Mouse (Mus musculus): ENCODE data around the gene Tpt1. TPM values are rescaled to one million over a fixed set of nuclear protein-coding genes. Genes with fewer than 3 reads are reported as not detected.

Gene Tpt1
- total RNA-seq, 2 experiments from 2014 or later, result 2,758 to 2,912 TPM

DNA sequence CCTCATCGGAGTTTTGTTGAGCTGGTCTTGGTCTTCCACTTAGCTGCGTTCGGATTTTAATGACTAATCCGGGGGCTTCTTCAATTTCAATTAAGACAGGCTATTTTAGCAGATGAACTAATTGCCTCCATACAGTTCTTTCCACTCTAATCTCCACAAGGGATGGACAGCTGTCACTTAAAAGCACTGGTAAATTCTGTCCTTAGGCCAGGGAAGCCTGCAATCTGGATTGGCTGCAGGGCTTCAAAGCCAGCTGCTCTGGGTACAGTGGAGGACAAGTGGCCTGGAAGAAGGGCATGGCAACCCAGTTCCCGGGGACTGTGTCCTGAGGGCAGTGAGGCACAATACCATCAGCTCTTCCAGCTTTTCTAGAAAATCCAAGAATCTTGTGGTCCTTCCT, 26.2 kb downstream of the Tpt1 start:
- no peak for DNase-seq (ENCODE audit: low spot score in 2 of 2)

DNA sequence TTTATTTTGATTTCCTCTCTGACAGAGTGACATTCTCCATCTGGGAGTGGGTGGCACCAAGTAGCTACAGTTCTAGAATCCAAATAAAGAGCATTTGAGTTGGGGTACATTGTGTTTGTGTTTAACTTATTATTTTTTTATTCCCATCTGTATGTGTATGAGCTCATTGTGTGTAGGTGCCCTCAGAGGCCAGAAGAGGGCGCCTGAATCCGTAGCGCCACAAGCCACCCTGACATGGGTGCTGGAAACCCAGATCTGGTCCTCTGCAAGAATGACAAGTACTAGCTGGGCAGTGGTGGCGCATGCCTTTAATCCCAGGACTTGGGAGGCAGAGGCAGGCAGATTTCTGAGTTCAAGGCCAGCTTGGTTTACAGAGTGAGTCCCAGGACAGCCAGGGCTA, 26.9 kb downstream of the Tpt1 start:
- no peak for DNase-seq (ENCODE audit: low spot score in 2 of 2)

DNA sequence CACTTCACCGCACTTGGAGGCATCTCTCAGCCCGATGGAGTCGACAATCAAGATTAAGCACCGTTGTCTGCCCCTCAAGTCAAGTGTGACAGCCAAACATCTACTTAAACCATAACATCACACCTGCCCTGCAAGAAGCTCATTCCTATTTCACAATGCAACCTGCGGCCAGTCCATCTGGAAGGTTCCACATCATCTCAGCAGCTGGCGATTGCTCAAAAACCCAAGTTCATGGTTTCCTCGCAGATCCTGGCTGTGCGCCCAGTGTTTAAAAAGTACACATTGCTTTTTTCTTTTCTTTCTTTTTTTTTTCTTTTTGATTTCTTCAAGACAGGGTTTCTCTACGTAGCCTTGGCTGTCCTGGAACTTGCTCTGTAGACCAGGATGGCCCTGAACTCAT, 28.7 kb downstream of the Tpt1 start:
- peak in 1 of 2 experiments; percentile 31 for DNase-seq (ENCODE audit: low spot score in 2 of 2)

DNA sequence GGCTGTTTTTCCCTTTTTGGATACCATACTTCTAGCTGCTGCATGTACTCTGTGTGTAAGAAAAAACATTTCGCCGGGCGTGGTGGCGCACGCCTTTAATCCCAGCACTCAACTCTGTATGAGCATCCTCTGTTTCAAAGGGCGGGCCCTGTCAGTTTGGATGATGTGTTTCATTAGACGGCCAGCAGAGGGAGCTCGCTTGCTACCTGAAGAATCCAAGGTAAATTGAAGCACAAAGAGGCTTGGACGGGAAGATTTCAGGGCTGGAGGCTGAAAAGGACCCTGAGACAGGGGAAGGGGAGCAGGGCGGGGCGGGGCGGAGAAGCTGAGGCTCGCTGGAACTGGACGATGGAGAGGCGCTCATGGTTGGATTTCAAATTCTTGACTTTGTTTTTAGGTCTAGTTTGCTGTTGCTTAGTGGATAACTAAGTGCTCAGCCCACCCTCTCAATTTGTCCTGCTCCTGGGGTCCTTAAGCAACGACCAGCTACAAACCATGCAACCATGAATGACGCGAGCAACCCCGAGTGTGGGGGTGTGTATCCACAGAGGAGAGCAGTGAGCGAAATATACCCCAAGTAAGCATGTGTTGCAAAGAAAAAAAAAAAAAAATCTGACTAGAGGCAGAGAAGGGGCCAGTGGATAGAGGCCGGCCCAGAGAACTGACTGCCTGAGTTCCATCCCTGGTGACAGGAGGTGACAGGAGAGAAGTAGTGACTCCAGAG, 31.6 kb downstream of the Tpt1 start:
- DNase-seq (ENCODE audit: low spot score in 2 of 2), result peak; percentile 78 to 79

DNA sequence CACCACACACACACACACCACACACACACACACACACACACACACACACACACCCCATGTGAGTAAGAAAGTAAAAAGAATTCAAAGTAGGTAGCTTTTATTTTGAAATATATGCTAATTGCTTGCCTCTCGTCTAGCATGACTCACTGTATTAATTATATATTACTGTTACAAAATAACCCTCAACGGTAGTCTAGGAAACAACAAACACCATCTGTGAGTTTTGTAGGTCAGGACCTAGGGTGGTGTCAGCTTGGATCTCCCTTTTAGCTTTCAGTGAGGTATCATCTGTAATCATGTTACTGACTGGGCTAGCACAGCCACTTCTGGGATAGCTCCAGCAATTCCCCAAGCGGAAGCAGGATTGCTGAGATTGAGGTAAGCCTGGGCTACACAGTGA, 32.4 kb downstream of the Tpt1 start:
- DNase-seq (ENCODE audit: low spot score in 2 of 2), result no peak

DNA sequence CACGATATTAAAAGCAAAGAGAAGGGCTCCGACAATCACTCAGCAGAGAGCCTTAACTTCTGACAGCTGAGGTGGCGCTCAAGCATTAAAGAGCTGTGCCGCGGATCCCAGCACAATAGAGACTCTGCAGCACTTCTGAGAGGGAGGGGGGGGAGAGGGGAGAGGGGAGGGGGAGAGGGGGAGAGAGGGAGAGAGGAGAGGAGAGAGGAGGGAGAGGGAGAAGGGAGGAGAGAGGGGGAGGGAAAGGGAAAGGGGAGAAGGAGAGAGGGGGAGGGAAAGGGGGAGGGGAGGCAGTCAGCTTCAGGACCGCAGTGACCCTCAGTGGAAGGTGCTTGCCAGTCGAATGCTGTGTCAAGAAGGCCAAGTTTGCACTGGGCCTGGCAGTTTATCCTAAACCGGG, 34.1 kb downstream of the Tpt1 start:
- no peak for DNase-seq (ENCODE audit: low spot score in 2 of 2)

DNA sequence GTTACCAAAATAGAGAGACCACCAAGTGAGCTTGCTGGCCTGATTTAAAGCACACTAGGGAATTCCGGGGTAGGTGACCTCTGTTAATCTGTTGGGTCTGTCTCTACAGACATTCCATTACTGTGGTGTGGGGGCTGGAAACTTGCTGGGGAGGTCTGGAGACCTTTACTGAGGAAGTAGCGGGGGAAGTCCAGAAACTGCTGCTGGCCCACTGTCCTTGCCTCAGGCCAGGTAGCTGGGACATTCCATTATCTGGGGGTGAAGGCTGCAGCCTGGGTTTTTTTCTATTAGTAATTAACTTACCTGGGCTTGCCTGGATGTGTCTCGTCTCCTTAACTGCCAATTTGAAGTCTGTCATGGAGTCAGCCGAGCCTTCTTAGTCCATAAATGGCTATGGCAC, 37.0 kb downstream of the Tpt1 start:
- no peak for DNase-seq (ENCODE audit: low spot score in 2 of 2)

DNA sequence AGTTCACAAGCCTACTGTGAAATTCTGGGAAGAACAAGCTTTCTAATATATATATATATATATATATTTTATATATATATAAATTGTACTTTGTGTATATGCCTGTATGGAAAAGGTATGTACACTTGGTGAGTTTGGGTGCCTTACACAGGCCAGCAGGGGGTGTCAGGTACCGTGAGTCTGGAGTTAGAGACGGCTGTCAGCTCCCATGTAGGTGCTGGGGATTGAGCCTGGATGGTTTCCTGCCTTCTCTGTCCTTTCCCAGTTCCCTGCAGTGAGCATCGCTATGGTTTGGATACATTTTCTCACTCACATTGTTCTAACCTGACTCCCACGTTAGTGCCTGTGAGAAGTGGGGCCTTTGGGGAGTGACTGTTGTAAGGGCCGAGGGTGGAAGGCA, 38.4 kb downstream of the Tpt1 start:
- DNase-seq (ENCODE audit: low spot score in 2 of 2), result no peak

DNA sequence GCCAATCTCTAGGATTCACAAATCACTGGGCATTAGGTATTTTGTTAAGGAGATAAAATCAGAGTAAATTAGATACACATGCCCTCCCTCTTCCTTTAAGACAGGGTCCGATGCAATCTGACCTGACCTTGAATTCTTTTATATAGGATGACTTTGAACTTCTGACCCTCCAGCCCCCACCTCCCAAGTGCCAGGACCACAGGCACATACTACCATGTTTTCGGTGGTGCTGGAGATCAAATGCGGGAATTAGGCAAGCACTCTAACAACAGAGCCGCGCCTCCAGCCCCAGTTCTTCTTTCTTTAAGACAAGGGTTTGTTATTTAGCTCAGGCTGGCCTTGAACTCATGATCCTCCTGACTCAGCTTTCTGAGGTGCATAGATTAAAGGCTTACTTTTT, 39.0 kb downstream of the Tpt1 start:
- DNase-seq (ENCODE audit: low spot score in 2 of 2), result no peak

DNA sequence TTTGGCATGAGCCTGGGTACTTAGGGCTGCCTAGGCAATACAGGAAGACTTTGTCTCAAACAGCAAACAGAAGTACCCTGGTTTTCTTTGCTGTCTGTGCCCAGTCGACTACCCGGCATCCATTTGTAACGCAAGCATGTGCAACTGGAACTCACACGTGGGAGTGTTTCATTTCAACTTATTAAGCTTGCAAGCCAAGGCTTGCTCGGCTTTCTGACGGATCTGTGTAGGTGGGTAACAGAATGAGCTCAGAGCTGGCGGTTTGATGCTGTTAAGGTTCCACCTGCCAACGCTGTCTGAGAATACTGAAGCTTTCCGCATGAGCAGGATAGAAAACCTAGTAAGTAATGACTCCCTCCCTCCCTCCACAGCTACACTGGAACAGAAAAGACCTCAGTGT, 47.2 kb downstream of the Tpt1 start:
- DNase-seq (ENCODE audit: low spot score in 2 of 2), result no peak

Other genes with a start within 250 kb of the Tpt1 start
- not detected for gene Erich6b, start 202.8 kb upstream of the Tpt1 start, total RNA-seq (2021)
- 10 to 100 TPM; 22.7 to 26.4 TPM for gene Cog3, start 90.6 kb upstream of the Tpt1 start, total RNA-seq (2021)
- 100 to 1,000 TPM in 1 of 2 experiments, 10 to 100 TPM in 1; 81.1 to 119 TPM for gene Slc25a30, start 58.1 kb upstream of the Tpt1 start, total RNA-seq (2021)
- gene Kctd4, start 109.9 kb downstream of the Tpt1 start, total RNA-seq (2021), result not detected
- 10 to 100 TPM; 24.7 to 26.6 TPM for gene Gtf2f2, start 165.8 kb downstream of the Tpt1 start, total RNA-seq (2021)